Mouse (Mus musculus): ENCODE data around the gene Mpc1. TPM values are rescaled to one million over a fixed set of nuclear protein-coding genes. Genes with fewer than 3 reads are reported as not detected.

Mpc1 gene
- polyA plus RNA-seq, 1 experiment from 2014 or later: 297 TPM

GRCm38 (mm10) chr17:8283526-8284253, 986 bp downstream of the Mpc1 start:
- Histone ChIP-seq H3K4me3 (peak overlapping the region; percentile 96), H3K27ac (peak overlapping the region; percentile 99), H3K4me2 (peak overlapping the region; percentile 91), H3K36me3 (peaks cover 5% of the 10 kb centered on the region; the same call in 1 of the 2 replicates), H3K27me3 (no peaks in the 10 kb centered on the region), H3K9ac (peak overlapping the region; percentile 94), H3K4me1 (replicated peaks) (peaks cover 15% of the 10 kb centered on the region), H3K9me3 (replicated peaks) (no peaks in the 10 kb centered on the region)
- peak; percentile 96 for ATAC-seq (replicated peaks; ENCODE audit: insufficient number of reproducible peaks, insufficient read depth, low FRiP score, low read depth)
- WGBS: under 1% methylated on average over 77 of the region's 77 CpGs

DNA sequence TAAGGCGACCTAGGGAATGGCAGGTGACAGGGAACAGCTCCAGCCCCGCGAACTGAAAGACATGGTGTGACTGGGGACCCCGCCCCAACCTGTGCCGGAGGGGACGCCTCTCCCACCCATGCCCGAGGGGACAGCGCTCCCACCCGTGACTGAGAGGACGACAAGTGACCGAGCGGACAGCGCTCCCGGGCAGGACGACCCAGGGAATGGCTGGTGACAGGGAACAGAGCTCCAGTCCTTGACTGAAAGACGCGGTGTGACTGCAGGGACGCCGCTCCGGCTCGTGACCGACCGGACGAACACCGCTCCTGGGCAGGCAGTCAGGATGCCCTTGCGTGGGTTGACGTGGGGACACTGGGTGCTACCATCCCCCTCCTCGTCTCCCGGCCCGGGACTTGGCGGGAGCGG, 1.6 kb downstream of the Mpc1 start:
- H3K4me1 ChIP-seq (replicated peaks): peaks cover 15% of the 10 kb centered on the region
- under 1% methylated on average over 32 of the region's 32 CpGs for WGBS
- H3K27ac ChIP-seq: peak overlapping the region; percentile 99
- peak overlapping the region; percentile 94 for H3K9ac ChIP-seq
- peak; percentile 10; the same call in 1 of the 2 replicates for ATAC-seq (replicated peaks; ENCODE audit: insufficient number of reproducible peaks, insufficient read depth, low FRiP score, low read depth)
- no peaks in the 10 kb centered on the region for H3K9me3 ChIP-seq (replicated peaks)
- peak overlapping the region; percentile 91 for H3K4me2 ChIP-seq
- no peaks in the 10 kb centered on the region for H3K27me3 ChIP-seq
- H3K4me3 ChIP-seq: peak overlapping the region; percentile 96
- H3K36me3 ChIP-seq: peaks cover 5% of the 10 kb centered on the region; the same call in 1 of the 2 replicates

GRCm38 (mm10) chr17:8285056-8285455, 2.4 kb downstream of the Mpc1 start:
- H3K36me3 ChIP-seq: peaks cover 5% of the 10 kb centered on the region; the same call in 1 of the 2 replicates
- ATAC-seq (replicated peaks; ENCODE audit: insufficient number of reproducible peaks, insufficient read depth, low FRiP score, low read depth): no peak
- peak overlapping the region; percentile 91 for H3K4me2 ChIP-seq
- no peaks in the 10 kb centered on the region for H3K9me3 ChIP-seq (replicated peaks)
- no peaks in the 10 kb centered on the region for H3K27me3 ChIP-seq
- H3K9ac ChIP-seq: 0 out of 2 replicates have a peak overlapping the region, but pooled peaks have one; percentile 94
- peak overlapping the region; percentile 96 for H3K4me3 ChIP-seq
- no peak overlapping the region for H3K27ac ChIP-seq
- peaks cover 15% of the 10 kb centered on the region for H3K4me1 ChIP-seq (replicated peaks)
- WGBS: 38% methylated on average over 8 of the region's 8 CpGs

DNA sequence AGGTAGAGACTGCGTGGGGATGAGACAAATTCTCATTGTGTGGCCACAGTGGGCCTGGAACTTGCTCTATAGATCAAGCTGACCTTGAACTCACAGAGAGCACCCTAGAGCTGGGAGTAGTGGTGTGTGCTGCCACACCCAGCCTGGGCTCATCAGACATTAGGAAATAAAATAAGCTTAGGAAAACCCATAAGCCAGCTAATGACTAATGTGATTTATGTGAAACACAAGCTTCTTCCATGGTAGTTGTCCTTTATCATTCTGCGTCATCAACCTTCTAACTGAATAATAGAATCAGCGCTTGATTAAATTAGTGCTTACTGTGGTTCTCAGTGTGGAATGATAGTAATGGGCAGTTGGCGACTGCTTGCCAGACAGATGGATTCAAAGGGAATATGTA, 4.3 kb downstream of the Mpc1 start:
- Histone ChIP-seq H3K27me3 (no peaks in the 10 kb centered on the region), H3K36me3 (peaks cover 7% of the 10 kb centered on the region; the same call in 1 of the 2 replicates), H3K9me3 (replicated peaks) (no peaks in the 10 kb centered on the region), H3K4me3 (no peak overlapping the region), H3K27ac (no peak overlapping the region), H3K4me2 (no peak overlapping the region), H3K9ac (no peak overlapping the region), H3K4me1 (replicated peaks) (peaks cover 14% of the 10 kb centered on the region)
- ATAC-seq (replicated peaks; ENCODE audit: insufficient number of reproducible peaks, insufficient read depth, low FRiP score, low read depth): no peak
- 85% methylated on average over 4 of the region's 4 CpGs for WGBS

GRCm38 (mm10) chr17:8289993-8290679, 7.4 kb downstream of the Mpc1 start:
- no peaks in the 10 kb centered on the region for H3K27me3 ChIP-seq
- peaks cover 11% of the 10 kb centered on the region; the same call in 1 of the 2 replicates for H3K36me3 ChIP-seq
- H3K4me3 ChIP-seq: no peak overlapping the region
- no peak overlapping the region for H3K27ac ChIP-seq
- ATAC-seq (replicated peaks; ENCODE audit: insufficient number of reproducible peaks, insufficient read depth, low FRiP score, low read depth): no peak
- H3K4me1 ChIP-seq (replicated peaks): peaks cover 1% of the 10 kb centered on the region; the same call in 1 of the 2 replicates
- no peak overlapping the region for H3K4me2 ChIP-seq
- no peak overlapping the region for H3K9ac ChIP-seq
- no peaks in the 10 kb centered on the region for H3K9me3 ChIP-seq (replicated peaks)
- 96% methylated on average over 3 of the region's 3 CpGs for WGBS

DNA sequence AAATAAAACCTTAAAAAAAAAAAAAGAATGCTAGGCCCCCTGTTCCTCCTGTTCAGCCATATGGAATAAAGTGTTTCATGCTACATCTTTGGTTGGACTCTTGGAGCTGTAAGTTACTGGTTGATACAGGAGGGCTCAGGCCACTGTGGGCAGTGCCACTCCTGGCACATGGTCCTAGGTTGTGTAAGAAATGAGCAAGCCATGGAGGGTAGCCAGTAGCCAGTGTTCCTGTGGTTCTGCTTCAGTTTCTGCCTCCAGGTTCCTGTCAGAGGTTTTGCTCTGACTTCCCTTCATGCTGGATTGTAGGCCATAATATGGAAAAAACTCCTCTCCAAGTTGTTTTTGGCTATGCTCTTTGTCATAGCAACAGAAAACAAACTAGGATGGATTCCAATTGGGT, 8.0 kb downstream of the Mpc1 start:
- Histone ChIP-seq H3K36me3 (peaks cover 11% of the 10 kb centered on the region; the same call in 1 of the 2 replicates), H3K4me2 (no peak overlapping the region), H3K4me1 (replicated peaks) (no peaks in the 10 kb centered on the region), H3K27ac (no peak overlapping the region), H3K9me3 (replicated peaks) (no peaks in the 10 kb centered on the region), H3K9ac (no peak overlapping the region), H3K27me3 (no peaks in the 10 kb centered on the region), H3K4me3 (no peak overlapping the region)
- ATAC-seq (replicated peaks; ENCODE audit: insufficient number of reproducible peaks, insufficient read depth, low FRiP score, low read depth): no peak

DNA sequence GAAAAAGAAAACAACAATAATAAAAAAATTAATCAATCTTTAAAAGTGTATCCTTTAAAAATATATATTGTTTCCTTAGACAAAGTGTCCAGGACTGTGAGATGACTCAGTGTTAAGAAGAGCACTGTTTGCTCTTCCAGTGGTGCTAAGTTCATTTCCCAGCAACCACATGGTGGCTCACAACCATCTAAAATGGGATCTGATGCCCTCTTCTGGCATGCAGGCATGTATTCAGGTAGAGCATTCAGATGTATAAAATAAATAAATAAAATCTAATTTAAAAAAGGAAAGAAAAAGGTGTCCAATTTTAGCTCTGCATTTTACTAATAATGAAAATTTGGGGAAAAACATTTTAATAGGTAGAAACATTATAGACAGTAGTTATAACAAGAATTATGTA, 13.1 kb downstream of the Mpc1 start:
- Histone ChIP-seq H3K9ac (no peak overlapping the region), H3K4me3 (no peak overlapping the region)

DNA sequence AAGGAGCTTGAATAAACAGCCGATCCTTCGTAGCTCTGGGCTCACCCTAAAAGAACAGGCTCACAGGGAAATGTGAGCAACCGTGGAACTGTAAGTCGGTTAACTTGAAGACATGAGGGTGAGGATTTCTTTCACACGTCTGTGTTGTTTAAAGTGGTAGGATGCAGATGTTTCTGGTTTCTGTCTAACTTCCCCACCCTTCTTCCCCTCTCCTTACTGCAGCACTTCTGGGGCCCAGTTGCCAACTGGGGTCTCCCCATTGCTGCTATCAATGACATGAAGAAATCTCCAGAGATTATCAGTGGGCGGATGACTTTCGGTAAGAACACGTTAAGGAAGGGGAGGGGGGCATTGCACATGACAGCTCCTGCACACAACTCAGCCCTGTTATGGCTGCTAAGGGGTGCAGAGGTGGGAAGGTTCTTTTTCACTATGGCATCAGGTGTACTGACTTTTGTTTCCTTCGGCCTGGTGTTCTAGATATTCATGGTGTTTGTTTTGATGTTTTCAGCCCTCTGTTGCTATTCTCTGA, 13.7 kb downstream of the Mpc1 start:
- Histone ChIP-seq H3K9me3 (replicated peaks) (no peaks in the 10 kb centered on the region), H3K36me3 (peaks cover 4% of the 10 kb centered on the region; the same call in 1 of the 2 replicates), H3K27ac (no peak overlapping the region), H3K4me1 (replicated peaks) (no peaks in the 10 kb centered on the region), H3K9ac (no peak overlapping the region), H3K27me3 (no peaks in the 10 kb centered on the region), H3K4me3 (no peak overlapping the region), H3K4me2 (no peak overlapping the region)
- ATAC-seq (replicated peaks; ENCODE audit: insufficient number of reproducible peaks, insufficient read depth, low FRiP score, low read depth): no peak
- 76% methylated on average over 9 of the region's 9 CpGs for WGBS

More for the DNA sequence above, 13.1 kb downstream of the Mpc1 start:
- H3K27me3 ChIP-seq: no peaks in the 10 kb centered on the region
- H3K4me2 ChIP-seq: no peak overlapping the region
- no peaks in the 10 kb centered on the region for H3K9me3 ChIP-seq (replicated peaks)
- ATAC-seq (replicated peaks; ENCODE audit: insufficient number of reproducible peaks, insufficient read depth, low FRiP score, low read depth): no peak
- H3K36me3 ChIP-seq: peaks cover 4% of the 10 kb centered on the region; the same call in 1 of the 2 replicates
- H3K27ac ChIP-seq: no peak overlapping the region
- no peaks in the 10 kb centered on the region for H3K4me1 ChIP-seq (replicated peaks)

- no peaks in the 10 kb centered on the region for H3K9me3 ChIP-seq (replicated peaks)
- H3K36me3 ChIP-seq: peaks cover 4% of the 10 kb centered on the region; the same call in 1 of the 2 replicates
- H3K4me1 ChIP-seq (replicated peaks): no peaks in the 10 kb centered on the region
- H3K9ac ChIP-seq: no peak overlapping the region
- H3K4me3 ChIP-seq: no peak overlapping the region
- no peak overlapping the region for H3K4me2 ChIP-seq
- 79% methylated on average over 5 of the region's 5 CpGs for WGBS
- no peak for ATAC-seq (replicated peaks; ENCODE audit: insufficient number of reproducible peaks, insufficient read depth, low FRiP score, low read depth)
- H3K27ac ChIP-seq: no peak overlapping the region
- no peaks in the 10 kb centered on the region for H3K27me3 ChIP-seq
These were observed 15.0 kb downstream of the Mpc1 start for GRCm38 (mm10) chr17:8297746-8298145.

GRCm38 (mm10) chr17:8298281-8298680, 15.6 kb downstream of the Mpc1 start:
- 82% methylated on average over 2 of the region's 2 CpGs for WGBS
- Histone ChIP-seq H3K36me3 (peaks cover 3% of the 10 kb centered on the region; the same call in 1 of the 2 replicates), H3K9ac (no peak overlapping the region), H3K27me3 (no peaks in the 10 kb centered on the region), H3K9me3 (replicated peaks) (no peaks in the 10 kb centered on the region), H3K4me3 (no peak overlapping the region), H3K27ac (no peak overlapping the region), H3K4me1 (replicated peaks) (no peaks in the 10 kb centered on the region), H3K4me2 (no peak overlapping the region)
- no peak for ATAC-seq (replicated peaks; ENCODE audit: insufficient number of reproducible peaks, insufficient read depth, low FRiP score, low read depth)

GRCm38 (mm10) chr17:8299524-8299923, 16.8 kb downstream of the Mpc1 start:
- no peak overlapping the region for H3K27ac ChIP-seq
- H3K9me3 ChIP-seq (replicated peaks): no peaks in the 10 kb centered on the region
- no peak overlapping the region for H3K9ac ChIP-seq

More at GRCm38 (mm10) chr17:8299524-8299923, 16.8 kb downstream of the Mpc1 start:
- Histone ChIP-seq H3K4me2 (no peak overlapping the region), H3K4me1 (replicated peaks) (no peaks in the 10 kb centered on the region), H3K27me3 (no peaks in the 10 kb centered on the region), H3K4me3 (no peak overlapping the region), H3K36me3 (no peaks in the 10 kb centered on the region)
- ATAC-seq (replicated peaks; ENCODE audit: insufficient number of reproducible peaks, insufficient read depth, low FRiP score, low read depth): no peak

Measured in heart, embryonic 15.5 days (tissue).